Mouse (Mus musculus): Measurements from ENCODE around the gene Smc2.
"Not testable (repeated sequence)": the region's sequence is repeated elsewhere in the genome, so short reads cannot be mapped to it uniquely, and the experiment has no call there.

Gene Smc2

GRCm38 (mm10) chr4:52438886-52439664 lies at the start of gene Smc2:
Gene Smc2, plus strand, starts transcription at chr4:52439243.
- peak; percentile 93 for DNase-seq

DNA sequence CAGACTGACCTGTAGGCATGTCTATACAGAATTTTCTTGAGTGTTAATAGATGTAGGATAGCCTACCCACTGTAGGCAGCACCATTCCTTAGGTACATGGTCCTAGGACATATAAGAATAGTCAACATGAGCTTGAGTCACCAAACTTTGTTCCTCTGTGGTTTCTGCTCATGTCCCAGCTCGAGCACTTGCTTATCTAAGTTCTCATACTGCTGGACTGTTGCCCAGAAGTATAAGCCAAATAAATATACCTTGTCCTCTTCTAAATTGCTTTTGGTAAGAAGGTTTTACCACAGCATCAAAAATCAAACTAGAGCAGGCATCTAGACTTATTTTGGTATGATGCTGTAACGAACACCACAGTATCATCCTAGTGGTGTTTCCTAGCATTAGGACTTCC lies 27.5 kb upstream of the Smc2 start:
- DNase-seq: no peak

DNA sequence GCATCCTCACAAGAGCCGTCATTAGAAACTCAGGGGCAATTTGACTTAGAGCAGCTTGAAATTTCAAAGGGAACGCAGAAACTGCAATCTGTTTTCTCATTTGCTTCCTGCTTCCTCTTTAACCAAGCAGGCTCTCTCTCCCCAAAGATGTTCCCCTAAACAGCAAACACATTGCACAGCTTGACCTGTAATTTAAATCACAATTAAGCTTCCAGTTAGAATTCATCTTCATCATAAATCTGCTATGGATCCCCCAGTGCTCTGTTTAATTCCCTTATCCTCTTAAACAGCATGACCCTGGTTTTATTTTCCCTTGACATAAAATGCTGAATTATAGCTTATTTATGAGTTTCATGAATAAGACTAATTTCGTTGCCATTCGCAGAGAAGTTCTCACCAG lies 15.4 kb upstream of the Smc2 start:
- no peak for DNase-seq

DNA sequence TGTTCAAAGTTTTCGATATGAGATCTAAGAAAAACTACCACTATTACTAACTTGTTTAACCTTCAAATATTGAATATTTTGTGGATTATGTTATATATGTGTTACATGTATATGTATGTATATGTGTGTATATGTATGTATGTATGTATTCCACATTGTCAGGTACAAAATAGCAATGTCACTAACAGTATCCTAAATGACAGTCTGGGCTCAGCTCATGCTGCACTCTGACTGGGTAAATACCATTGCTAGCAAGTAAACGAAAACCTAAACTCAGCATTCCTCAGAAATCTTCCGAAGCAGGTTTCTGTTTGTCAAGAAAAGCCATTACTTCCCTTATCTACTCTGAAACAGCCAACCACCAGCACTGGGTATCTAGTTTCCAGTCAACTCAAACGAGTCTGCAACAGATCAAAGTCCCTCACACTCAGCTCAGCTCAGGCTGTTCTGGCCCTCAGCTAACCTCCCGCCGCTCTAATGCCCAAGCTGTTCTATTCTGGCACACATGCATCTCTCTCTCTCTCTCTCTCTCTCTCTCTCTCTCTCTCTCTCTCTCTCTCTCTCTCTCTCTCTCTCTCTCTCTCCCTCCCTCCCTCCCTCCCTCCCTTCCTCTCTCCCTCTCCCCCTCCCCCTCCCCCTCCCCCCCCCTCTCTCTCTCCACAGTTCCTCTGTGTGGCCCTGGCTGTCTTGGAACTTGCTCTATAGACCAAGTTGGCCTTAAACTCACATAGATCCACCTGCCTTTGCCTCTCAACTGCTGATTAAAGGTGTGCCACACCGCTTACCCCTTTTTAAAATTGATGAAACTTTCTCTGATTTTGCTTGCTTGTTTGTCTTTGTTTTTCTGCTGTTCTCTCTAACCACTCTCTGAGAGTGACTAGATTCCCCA lies 9.5 kb upstream of the Smc2 start:
- no peak for DNase-seq

GRCm38 (mm10) chr4:52435551-52435950 lies 3.5 kb upstream of the Smc2 start:
- DNase-seq: not testable (repeated sequence)

DNA sequence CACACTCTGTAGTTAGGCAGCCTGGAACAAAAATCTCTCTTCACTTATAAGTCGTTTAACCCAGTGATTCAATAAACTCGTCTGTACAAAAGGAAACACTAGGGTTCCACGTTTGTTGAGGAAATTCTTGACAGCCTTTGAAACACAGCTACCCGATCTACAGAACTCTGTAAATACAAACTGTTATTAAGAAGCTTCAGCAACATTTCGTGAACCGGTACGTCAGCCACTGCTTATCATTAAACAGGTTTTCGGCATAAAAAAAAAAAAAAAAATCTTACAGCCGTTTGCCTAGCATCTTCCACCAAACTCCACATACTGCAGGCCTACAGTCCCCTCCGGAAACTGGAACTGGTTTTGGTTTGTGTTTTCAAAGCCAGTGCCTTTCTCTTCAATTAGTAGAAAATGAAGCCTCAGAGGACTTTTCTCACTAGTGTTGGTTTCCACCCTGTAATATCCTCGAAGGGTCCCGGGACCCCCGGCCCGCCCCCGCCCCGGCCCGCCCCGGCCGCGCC lies 615 bp upstream of the Smc2 start:
- peak; percentile 3 for DNase-seq

DNA sequence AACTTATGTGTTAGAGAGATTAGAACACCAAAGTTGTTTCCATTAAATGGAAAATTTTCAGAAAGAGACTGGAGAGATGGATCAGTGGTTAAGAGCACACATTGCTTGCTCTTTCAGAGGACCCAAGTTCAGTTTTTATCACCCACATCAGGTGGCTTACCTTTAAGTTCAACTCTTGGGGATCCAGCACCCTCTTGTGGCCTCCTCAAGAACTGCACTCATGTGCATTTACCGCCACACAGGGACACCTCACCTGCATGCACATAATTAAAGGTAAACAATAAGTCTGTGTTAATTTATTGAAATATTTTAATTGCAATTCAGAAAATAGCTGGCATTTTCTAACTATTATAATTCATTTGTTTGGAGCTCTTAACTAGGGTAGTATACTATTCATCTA lies 20.7 kb downstream of the Smc2 start:
- no peak for DNase-seq

GRCm38 (mm10) chr4:52461321-52461720 lies 22.3 kb downstream of the Smc2 start:
- no peak for DNase-seq

DNA sequence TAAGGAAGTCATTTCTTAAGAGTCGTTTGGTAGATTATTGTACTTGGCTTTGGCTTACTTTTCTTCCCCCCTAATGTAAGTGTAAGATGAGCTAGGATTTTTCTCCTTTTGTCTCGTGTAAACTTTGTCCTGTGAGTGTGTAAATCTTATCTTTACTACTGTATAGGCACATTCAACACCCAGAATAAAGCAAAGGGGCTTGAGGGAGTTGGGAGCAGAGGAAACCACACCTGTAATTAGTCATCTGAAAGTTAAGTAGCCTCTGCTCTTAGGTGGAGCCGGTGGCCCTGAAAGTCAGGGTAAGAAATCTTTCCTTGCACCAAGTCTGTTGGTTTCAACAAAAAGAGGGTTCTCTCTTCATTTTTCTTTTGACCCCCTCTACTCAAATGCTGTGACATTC lies 34.4 kb downstream of the Smc2 start:
- no peak for DNase-seq

GRCm38 (mm10) chr4:52487486-52487885 lies 48.4 kb downstream of the Smc2 start:
- no peak for DNase-seq

DNA sequence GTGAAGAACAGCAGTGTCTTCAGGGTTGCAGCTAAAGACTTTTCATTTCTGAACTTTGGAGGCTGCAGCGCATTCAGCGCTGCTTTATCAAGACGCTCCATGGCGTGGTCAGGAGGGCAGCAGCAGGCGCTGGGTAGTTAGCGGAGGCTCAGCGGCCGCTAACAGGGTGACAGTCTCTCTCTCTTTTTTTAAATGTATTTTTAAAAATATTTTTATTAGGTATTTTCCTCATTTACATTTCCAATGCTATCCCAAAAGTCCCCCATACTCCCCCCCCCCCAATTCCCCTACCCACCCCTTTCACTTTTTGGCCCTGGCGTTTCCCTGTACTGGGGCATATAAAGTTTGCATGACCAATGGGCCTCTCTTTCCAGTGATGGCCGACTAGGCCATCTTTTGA lies 58.1 kb downstream of the Smc2 start, which contains the start of gene Vma21-ps:
Gene Vma21-ps, minus strand, starts transcription at position 101 of the 400 bp plus-strand sequence.
- not testable (repeated sequence) for DNase-seq

DNA sequence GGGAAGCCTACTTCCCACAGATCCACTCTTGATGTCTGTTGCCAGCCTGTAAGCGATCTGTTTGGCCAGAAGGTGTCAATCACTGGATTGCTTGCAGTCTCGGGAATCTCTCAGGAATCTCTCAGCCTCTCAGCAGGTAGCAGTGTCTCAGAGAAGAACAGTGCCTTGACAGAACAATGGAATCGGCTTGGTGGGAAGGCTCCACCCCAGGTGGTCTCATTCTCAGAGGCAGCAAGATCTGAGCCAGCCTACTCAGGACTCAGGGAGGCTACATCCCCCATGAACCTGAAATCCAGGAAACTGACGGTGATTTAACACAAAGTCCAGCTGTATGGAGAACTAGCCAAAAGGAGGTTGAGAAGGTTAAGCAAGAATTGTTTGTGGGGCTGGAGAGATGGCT lies 78.5 kb downstream of the Smc2 start:
- DNase-seq: no peak

DNA sequence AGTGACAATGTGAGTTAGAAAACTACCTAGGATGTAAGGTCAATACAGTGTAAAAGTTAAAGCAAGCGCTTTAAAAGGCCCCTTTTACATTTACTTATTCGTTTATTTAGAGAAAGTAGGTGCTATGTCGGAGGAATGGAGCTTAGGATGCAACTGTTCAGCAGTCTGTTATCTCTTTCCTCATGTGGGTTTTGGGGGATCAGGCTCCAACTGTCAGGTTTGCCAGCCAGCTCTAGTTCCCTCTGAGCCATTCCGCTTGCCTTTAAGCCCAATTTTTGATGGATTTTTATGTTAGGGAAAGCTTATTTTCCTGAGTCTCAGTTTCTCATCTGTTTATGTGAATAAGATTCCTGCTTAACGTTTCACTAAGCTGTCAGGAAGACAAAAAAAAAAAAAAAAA lies 80.3 kb downstream of the Smc2 start:
- no peak for DNase-seq

DNA sequence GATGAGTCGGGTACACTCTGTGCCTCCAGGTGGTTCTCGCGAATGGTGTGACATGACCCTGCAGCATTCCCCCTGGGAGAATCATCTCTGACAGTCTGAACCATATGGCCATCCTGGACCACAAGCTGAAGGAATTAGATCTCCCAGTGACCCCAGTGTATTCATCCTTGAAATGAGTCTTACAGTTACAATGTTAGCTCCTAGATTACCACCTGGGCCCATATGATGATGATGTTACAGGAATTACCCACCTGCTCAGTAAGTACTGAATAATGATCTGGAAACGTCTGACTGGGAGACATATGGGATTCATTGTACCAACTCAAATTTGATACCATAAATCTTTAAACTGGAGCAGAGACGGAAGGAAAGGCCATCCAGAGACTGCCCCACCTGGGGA lies 87.4 kb downstream of the Smc2 start:
- no peak for DNase-seq

GRCm38 (mm10) chr4:52530636-52531035 lies 91.6 kb downstream of the Smc2 start:
- DNase-seq: no peak
